Mouse (Mus musculus): Measurements from ENCODE around the gene Tmem131. TPM values are rescaled to one million over a fixed set of nuclear protein-coding genes. Genes with fewer than 3 reads are reported as not detected.

The Tmem131 gene
- total and polyA plus RNA-seq, 3 experiments = 9.7 to 39.9 (median 11.5) TPM

DNA sequence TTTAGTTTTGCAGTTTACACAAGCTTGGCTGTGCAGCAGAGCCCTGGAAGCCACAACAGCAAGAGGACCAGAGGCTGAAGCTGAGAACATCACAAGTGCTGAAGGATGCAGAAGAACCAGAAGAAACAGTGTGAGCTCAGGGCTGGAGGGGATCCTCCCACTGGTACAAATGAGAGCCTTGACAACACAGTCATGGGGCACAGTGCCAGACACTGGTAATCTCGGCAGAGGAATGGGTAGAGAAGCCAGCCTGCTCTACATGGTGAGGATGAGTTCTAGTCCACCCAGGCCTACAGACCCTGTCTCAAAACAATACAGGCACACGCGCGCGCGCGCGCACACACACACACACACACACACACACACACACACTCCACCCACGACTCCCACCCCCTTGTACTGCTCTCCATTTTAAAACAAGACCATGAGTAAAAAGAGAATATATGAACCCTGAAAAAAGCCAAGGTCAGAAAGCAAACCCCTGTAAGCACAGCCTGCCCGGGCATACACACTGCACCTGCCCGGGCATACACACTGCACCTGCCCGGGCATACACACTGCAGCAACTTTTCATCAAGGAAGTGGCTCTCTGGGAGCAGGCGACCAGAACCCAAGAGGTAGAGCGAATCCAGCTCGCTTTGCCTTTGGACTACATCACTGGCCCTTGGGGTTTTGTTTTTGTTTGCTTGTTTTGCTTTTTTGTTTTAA lies 39.9 kb downstream of the Tmem131 start:
- TF ChIP-seq ZMIZ1 (IDR thresholded peaks at IDR 0.05; ENCODE audit: low read depth, low read length) (no peak), SMC3 (IDR thresholded peaks at IDR 0.05; ENCODE audit: low read depth, low read length) (no peak), UBTF (IDR thresholded peaks at IDR 0.05; ENCODE audit: low read depth, low read length) (no peak), USF1 (IDR thresholded peaks at IDR 0.05; ENCODE audit: low read depth, low read length) (no peak), ZKSCAN1 (IDR thresholded peaks at IDR 0.05; ENCODE audit: borderline replicate concordance, low read depth, low read length) (no peak)
- H3K4me1 ChIP-seq (ENCODE audit: control insufficient read depth in 1 of 2, insufficient read depth in 2 of 2) = peaks cover 2 to 19% of the 10 kb centered on the region in 2 experiments; a peak in 3 of 4 replicates
- peaks cover 0 to 19% of the 10 kb centered on the region in 2 experiments for H3K36me3 ChIP-seq (replicated peaks in 1 of 2; ENCODE audit: control insufficient read depth in 1 of 2, insufficient read depth in 1 of 2, low read length in 1 of 2)
- dilution Hi-C loops (cut with MboI; ENCODE audit: extremely low pct_ligation_motif_present, extremely low pct_unique_long_range_greater_than_20kb, low sequenced_read_pairs) (no loop called here), in situ Hi-C loops (cut with MboI; ENCODE audit: low pct_ligation_motif_present, low pct_unique_long_range_greater_than_20kb, low sequenced_read_pairs) (loop anchor here (10.0 to 25.0 kb wide), 2 partner anchors 221 to 334 kb away; no protein-coding TSS in a partner anchor)
- no peaks in the 10 kb centered on the region for H3K27me3 ChIP-seq (replicated peaks)
- no peaks in the 10 kb centered on the region for H3K9me3 ChIP-seq (replicated peaks; ENCODE audit: low read length)
- H3K9ac ChIP-seq (ENCODE audit: insufficient read depth, low read depth) = no peak overlapping the region
- H3K4me3 ChIP-seq (replicated peaks in 1 of 3; ENCODE audit: low read depth in 2 of 3, low read length in 2 of 3, poor library complexity in 1 of 3) = no peak overlapping the region
- H3K27ac ChIP-seq (ENCODE audit: insufficient read depth, low read depth) = no peak overlapping the region
- no peaks in the 10 kb centered on the region; the same call in none of the 2 replicates for H3K79me2 ChIP-seq (replicated peaks; ENCODE audit: control insufficient read depth, extremely low read depth, insufficient read depth, poor library complexity, severe bottlenecking)
- DNase-seq (ENCODE audit: extremely low read depth) = no peak
- no peak overlapping the region for H3K4me2 ChIP-seq (ENCODE audit: insufficient read depth, low read depth, poor library complexity, severe bottlenecking)

DNA sequence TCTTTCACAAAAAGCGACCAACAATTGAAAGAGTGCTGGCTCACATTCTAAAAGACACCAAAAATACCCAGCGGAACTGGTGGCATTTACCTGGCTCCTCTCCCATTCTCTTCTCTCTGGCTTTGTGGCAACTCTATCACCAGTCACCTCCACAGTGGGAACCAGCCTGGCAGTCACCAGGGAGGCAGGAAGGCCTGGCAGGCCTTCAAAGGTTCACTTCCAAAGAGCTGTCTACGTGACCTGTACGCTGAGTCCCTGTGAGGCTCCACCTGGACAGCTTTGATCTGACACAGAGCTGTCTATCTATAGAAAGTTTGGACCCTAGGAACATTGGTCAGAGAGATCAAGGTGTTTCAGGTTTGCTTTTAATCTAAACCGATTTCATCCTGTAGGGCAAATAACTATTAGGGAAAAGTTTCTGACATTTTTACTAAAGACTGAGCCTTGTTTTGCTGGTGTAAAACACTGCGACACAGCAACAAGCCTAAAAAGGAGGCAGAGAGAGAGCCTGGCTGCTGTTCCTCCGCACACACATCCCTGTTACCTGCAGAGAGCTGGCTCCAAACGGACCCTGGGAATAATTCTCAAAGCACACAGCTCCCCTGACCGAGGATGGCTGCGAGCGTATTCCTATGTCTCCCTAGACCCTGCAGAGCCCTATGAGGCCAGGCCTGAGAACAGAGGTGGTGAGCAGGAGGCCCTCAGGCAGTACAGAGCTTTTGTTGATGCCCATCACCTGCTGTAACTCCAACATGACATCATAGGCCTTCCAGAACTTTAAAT lies 40.7 kb downstream of the Tmem131 start:
- in situ Hi-C loops (cut with MboI; ENCODE audit: low pct_ligation_motif_present, low pct_unique_long_range_greater_than_20kb, low sequenced_read_pairs) = loop anchor here (10.0 to 25.0 kb wide), 2 partner anchors 222 to 335 kb away; no protein-coding TSS in a partner anchor
- Histone ChIP-seq H3K27me3 (replicated peaks) (no peaks in the 10 kb centered on the region), H3K36me3 (replicated peaks in 1 of 2; ENCODE audit: control insufficient read depth in 1 of 2, insufficient read depth in 1 of 2, low read length in 1 of 2) (peaks cover 0 to 15% of the 10 kb centered on the region in 2 experiments), H3K9ac (ENCODE audit: insufficient read depth, low read depth) (no peak overlapping the region), H3K27ac (ENCODE audit: insufficient read depth, low read depth) (no peak overlapping the region), H3K4me1 (ENCODE audit: control insufficient read depth in 1 of 2, insufficient read depth in 2 of 2) (peaks cover 2 to 20% of the 10 kb centered on the region in 2 experiments; a peak in 3 of 4 replicates), H3K9me3 (replicated peaks; ENCODE audit: low read length) (no peaks in the 10 kb centered on the region), H3K4me3 (replicated peaks in 1 of 3; ENCODE audit: low read depth in 2 of 3, low read length in 2 of 3, poor library complexity in 1 of 3) (no peak overlapping the region), H3K4me2 (ENCODE audit: insufficient read depth, low read depth, poor library complexity, severe bottlenecking) (no peak overlapping the region), H3K79me2 (replicated peaks; ENCODE audit: control insufficient read depth, extremely low read depth, insufficient read depth, poor library complexity, severe bottlenecking) (no peaks in the 10 kb centered on the region; the same call in none of the 2 replicates)
- no peak for DNase-seq (ENCODE audit: extremely low read depth)
- TF ChIP-seq KAT2A (IDR thresholded peaks at IDR 0.05; ENCODE audit: insufficient replicate concordance, low read length) = no peak
- TF ChIP-seq JUND (conservative IDR thresholded peaks at IDR 0.05; ENCODE audit: low read depth, low read length) = no peak
- TF ChIP-seq BHLHE40 (IDR thresholded peaks at IDR 0.05; ENCODE audit: low read depth, low read length) = no peak
- no peak for TF ChIP-seq NELFE (IDR thresholded peaks at IDR 0.05; ENCODE audit: low read depth, low read length)
- TF ChIP-seq POLR2A (IDR thresholded peaks at IDR 0.05; ENCODE audit: low read depth, low read length) = no peak
- TF ChIP-seq ZMIZ1 (IDR thresholded peaks at IDR 0.05; ENCODE audit: low read depth, low read length) = no peak
- no peak for TF ChIP-seq CTCF (conservative IDR thresholded peaks at IDR 0.05 in 1 of 2, IDR thresholded peaks at IDR 0.05 in 1 of 2; ENCODE audit: low read depth in 2 of 2, low read length in 2 of 2)
- no peak for TF ChIP-seq MAX (IDR thresholded peaks at IDR 0.05; ENCODE audit: low read length)
- TF ChIP-seq SIN3A (IDR thresholded peaks at IDR 0.05; ENCODE audit: low read length) = no peak
- no peak for TF ChIP-seq ZNF384 (IDR thresholded peaks at IDR 0.05; ENCODE audit: low read depth, low read length)
- TF ChIP-seq SMC3 (IDR thresholded peaks at IDR 0.05; ENCODE audit: low read depth, low read length) = no peak
- TF ChIP-seq IRF4 (IDR thresholded peaks at IDR 0.05; ENCODE audit: low read depth, low read length) = no peak
- no peak for TF ChIP-seq HCFC1 (IDR thresholded peaks at IDR 0.05; ENCODE audit: low read depth, low read length)
- TF ChIP-seq MXI1 (IDR thresholded peaks at IDR 0.05; ENCODE audit: low read depth, low read length) = no peak
- TF ChIP-seq TBP (conservative IDR thresholded peaks at IDR 0.05; ENCODE audit: low read depth, low read length) = no peak
- TF ChIP-seq MAFK (IDR thresholded peaks at IDR 0.05; ENCODE audit: insufficient replicate concordance, low read length) = no peak
- no peak for TF ChIP-seq MAZ (IDR thresholded peaks at IDR 0.05; ENCODE audit: low read depth, low read length)
- dilution Hi-C loops (cut with MboI; ENCODE audit: extremely low pct_ligation_motif_present, extremely low pct_unique_long_range_greater_than_20kb, low sequenced_read_pairs) = no loop called here

Data from CH12.LX (cell line).